Mouse (Mus musculus) liver, embryonic 15.5 days (tissue): ENCODE data around the gene Cs. TPM values are rescaled to one million over a fixed set of nuclear protein-coding genes. Genes with fewer than 3 reads are reported as not detected.

Experiments used
- ATAC-seq: fragments of 200-750 bp; cut with Nextera tagmentation; 2 replicates; pipeline ENCODE4 v1.8.0; 2017; ENCODE audit warnings: moderate number of reproducible peaks, mild to moderate bottlenecking, moderate library complexity; ENCODE audit not compliant: insufficient read depth
- H3K27ac ChIP-seq: fragments of 300-500 bp; sonication (generic); replicated peaks from 2 replicates; pipeline ENCODE4 v1.5.1; 2015; ENCODE audit warnings: mild to moderate bottlenecking, inconsistent platforms
- H3K27me3 ChIP-seq: fragments of 300-500 bp; sonication (generic); 2 replicates; pipeline ENCODE4 v1.6.1; 2015; ENCODE audit warnings: mild to moderate bottlenecking, inconsistent platforms
- H3K36me3 ChIP-seq: fragments of 300-500 bp; sonication (generic); replicated peaks from 2 replicates; pipeline ENCODE4 v1.6.1; 2015; ENCODE audit warnings: moderate library complexity, mild to moderate bottlenecking, inconsistent platforms
- H3K4me1 ChIP-seq: fragments of 300-500 bp; sonication (generic); replicated peaks from 2 replicates; pipeline ENCODE4 v1.6.1; 2015; ENCODE audit warnings: inconsistent platforms
- H3K4me2 ChIP-seq: fragments of 300-500 bp; sonication (generic); 2 replicates; pipeline ENCODE4 v1.6.1; 2015; ENCODE audit warnings: moderate library complexity, mild to moderate bottlenecking, inconsistent platforms
- H3K4me3 ChIP-seq: fragments of 300-500 bp; sonication (generic); replicated peaks from 2 replicates; pipeline ENCODE4 v1.5.1; 2015; ENCODE audit warnings: mild to moderate bottlenecking, inconsistent platforms
- H3K9ac ChIP-seq: fragments of 300-500 bp; sonication (generic); 2 replicates; pipeline ENCODE4 v1.6.1; 2015; ENCODE audit warnings: moderate library complexity, mild to moderate bottlenecking, inconsistent platforms
- H3K9me3 ChIP-seq: fragments of 300-500 bp; sonication (generic); replicated peaks from 2 replicates; pipeline ENCODE4 v1.6.1; 2016; ENCODE audit warnings: inconsistent platforms
- WGBS: fragments of 180-500 bp; shearing (Covaris S2); methylation state at CpG from one replicate; pipeline ENCODE4 v1.1.7; 2015; ENCODE audit warnings: mixed read lengths; ENCODE audit not compliant: insufficient replicate concordance; 5-methylcytosine and 5-hydroxymethylcytosine counted together
- polyA plus RNA-seq: library from polyadenylated mRNA; unstranded; fragments of >200 nt; fragmentation: Nextera tagmentation; extraction: Ambion mirVana; gene quantifications from 2 replicates; pipeline ENCODE4 v1.2.1, GENCODE M21; 2015

Cs gene
- polyA plus RNA-seq, 1 experiment from 2014 or later = 115 TPM

DNA sequence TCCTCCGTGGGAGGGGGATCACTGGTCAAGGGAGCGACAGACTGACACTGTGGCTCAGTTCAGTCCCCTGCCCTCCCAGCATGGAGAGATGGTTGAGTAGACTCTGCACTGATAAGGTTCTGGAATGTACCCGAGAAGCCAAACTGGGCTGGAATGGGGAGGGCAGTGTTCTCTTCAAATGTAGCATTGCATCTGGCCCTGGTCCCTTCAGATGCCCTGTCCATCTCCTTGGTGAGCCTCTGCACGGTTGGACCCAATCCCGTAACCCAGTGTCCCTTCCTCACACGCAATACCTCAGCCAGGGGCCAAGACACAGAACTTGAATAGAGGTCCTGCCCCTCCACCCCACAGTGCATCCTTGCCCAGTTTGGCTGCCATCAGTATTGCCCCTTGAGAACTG is 54.3 kb downstream of the Cs start:
- Histone ChIP-seq H3K4me1 (peaks cover 21% of the 10 kb centered on the region), H3K36me3 (peaks cover 75% of the 10 kb centered on the region), H3K27me3 (no peaks in the 10 kb centered on the region), H3K27ac (no peak overlapping the region), H3K4me2 (no peak overlapping the region), H3K9ac (no peak overlapping the region), H3K4me3 (no peak overlapping the region), H3K9me3 (no peaks in the 10 kb centered on the region)
- 72% methylated on average over 6 of the region's 6 CpGs for WGBS
- ATAC-seq = no peak

DNA sequence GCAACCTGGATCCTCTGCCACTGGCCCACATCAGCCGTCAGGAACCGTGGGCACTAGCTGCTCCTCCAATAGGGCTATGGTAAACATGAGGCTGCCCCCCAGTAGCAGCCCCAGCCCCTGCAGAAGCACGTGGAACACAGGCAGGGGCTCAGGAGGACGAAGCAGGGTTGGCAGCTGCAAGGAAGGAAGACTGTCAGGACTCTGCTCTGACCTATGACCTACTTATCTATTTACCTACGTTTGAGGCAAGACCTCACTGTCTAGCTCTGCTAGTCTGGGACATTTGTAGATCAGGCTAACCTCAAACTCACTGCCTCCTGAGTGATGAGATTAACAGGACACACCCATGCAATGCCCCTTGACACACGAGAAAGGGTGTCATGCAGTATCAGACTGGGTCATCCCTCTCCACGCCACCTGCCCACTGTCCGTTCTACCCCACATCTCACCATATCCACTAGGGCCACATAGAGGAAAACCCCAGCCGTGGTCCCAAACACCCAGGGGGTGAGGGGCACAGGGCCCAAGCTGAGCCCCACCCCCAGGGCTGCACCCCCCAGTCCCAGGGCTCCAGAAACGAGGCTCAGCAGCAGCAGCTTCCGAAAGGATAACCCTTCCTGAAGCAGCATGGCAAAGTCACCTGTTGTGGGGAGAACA is 58.6 kb downstream of the Cs start:
- WGBS = 45% methylated on average over 11 of the region's 11 CpGs
- H3K27me3 ChIP-seq = no peaks in the 10 kb centered on the region
- no peak overlapping the region for H3K4me2 ChIP-seq
- H3K4me3 ChIP-seq = no peak overlapping the region
- peaks cover 30% of the 10 kb centered on the region for H3K4me1 ChIP-seq
- no peak overlapping the region for H3K9ac ChIP-seq
- H3K27ac ChIP-seq = no peak overlapping the region; the same call in 1 of the 2 replicates
- H3K36me3 ChIP-seq = peaks cover 32% of the 10 kb centered on the region
- no peaks in the 10 kb centered on the region for H3K9me3 ChIP-seq
- peak; percentile 19; the same call in 1 of the 2 replicates for ATAC-seq

DNA sequence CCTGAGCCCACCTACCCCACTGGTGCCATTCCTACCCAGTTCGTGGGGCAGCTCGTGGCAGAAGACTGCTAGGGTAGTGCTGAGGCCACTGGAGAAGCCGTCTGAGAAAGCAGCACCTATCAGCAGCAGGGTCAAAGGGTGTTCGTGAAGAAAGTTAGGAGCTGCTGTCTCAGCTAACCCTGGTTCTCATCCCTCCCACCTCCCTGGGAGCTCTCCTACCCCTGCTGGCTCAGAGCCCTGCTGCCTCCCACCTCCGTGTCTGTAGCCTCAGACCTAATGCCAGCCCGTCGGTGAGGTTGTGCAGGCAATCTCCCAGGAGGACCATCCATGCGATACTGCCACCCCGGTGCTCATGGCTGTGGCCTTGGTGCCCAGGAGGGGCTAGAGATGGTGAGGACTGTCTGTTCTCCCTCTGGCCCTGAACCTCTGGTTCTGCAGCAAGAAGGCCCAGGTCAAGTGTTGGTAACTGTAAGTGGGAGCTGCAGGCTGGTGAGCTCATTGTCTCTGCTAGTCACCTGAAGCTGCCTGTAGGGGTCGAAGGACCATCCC is 59.3 kb downstream of the Cs start:
- peaks cover 29% of the 10 kb centered on the region for H3K36me3 ChIP-seq
- H3K27ac ChIP-seq = no peak overlapping the region
- no peak for ATAC-seq
- no peaks in the 10 kb centered on the region for H3K27me3 ChIP-seq
- no peak overlapping the region for H3K4me3 ChIP-seq
- H3K9ac ChIP-seq = no peak overlapping the region
- no peak overlapping the region for H3K4me2 ChIP-seq
- 71% methylated on average over 10 of the region's 10 CpGs for WGBS
- peaks cover 30% of the 10 kb centered on the region for H3K4me1 ChIP-seq
- no peaks in the 10 kb centered on the region for H3K9me3 ChIP-seq

DNA sequence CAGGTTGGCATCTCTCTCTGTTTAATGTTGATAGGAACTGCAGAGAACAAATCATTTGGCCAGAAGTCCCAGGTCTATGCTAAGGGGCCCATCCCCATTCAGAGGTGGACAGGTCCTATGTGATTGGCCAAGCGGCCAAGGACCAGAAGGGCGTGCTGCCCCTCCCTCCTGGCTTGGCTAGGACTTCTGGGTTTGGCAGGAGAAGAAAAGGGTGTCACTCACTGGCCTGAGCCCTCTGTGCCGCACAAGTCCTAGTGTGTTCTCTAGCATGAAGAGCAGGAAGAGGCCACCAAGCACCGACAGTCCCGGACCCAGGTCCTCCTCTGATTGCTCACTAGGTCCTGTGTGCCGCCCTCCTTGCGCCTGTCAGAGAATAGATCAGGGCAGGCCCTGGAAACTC is 59.9 kb downstream of the Cs start:
- H3K27ac ChIP-seq = no peak overlapping the region
- H3K4me2 ChIP-seq = no peak overlapping the region
- no peak overlapping the region for H3K4me3 ChIP-seq
- H3K4me1 ChIP-seq = peaks cover 30% of the 10 kb centered on the region
- peaks cover 22% of the 10 kb centered on the region for H3K36me3 ChIP-seq
- H3K9me3 ChIP-seq = no peaks in the 10 kb centered on the region
- H3K27me3 ChIP-seq = no peaks in the 10 kb centered on the region
- 60% methylated on average over 7 of the region's 7 CpGs for WGBS
- ATAC-seq = no peak
- no peak overlapping the region for H3K9ac ChIP-seq

DNA sequence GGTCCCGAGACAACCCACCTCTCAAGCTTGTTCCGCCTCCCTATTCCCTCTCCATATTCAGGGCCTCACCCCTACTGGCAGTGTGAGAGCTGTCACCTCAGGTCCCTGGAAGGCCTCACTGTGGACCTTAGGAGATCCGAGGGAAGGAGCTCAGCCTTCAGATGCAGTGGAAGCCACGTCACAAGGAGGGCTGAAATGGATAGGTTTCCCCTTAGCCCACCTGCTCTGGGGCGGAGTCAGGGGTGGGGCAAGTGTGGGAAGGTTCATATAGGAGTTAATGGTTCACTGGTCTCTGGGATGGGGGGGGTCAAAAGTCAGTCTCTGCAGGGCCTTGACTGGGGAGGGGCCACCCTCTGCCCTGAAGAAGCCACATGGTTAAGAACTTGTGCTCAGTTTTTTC is 62.8 kb downstream of the Cs start:
- peak overlapping the region; percentile 34 for H3K4me3 ChIP-seq
- 42% methylated on average over 5 of the region's 5 CpGs for WGBS

DNA sequence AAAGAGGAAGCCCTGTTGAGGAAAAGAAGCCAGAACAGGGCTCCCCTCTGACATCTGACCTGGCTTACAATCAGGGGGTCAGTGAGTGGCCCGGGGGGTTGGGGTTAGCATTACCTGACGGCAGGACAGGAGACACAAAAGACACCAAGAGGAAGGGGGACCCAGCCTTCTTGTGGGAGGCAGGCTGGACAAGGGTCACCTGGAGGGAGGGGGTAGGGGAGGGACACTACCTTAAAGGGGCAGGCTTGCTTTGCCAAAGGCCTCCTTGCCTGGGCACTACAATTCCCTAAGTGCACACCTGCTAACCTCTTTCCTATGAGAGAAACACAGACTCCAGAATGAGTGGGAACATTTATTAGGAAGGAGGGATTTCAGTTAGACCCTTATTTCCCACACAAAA is 63.5 kb downstream of the Cs start, which contains the start of gene Slc39a5:
TSS of gene Slc39a5 (minus strand) at position 174 of the 400 bp plus-strand sequence.
- peaks cover 7% of the 10 kb centered on the region; the same call in 1 of the 2 replicates for H3K36me3 ChIP-seq
- no peaks in the 10 kb centered on the region for H3K27me3 ChIP-seq
- WGBS = 50% methylated on average over 2 of the region's 2 CpGs
- peak within 1 kb of the TSS; percentile 47 for H3K4me2 ChIP-seq
- peak within 1 kb of the TSS; percentile 34 for H3K4me3 ChIP-seq
- H3K9ac ChIP-seq = no peak within 1 kb of the TSS
- H3K27ac ChIP-seq = no peak within 1 kb of the TSS
- peaks cover 17% of the 10 kb centered on the region for H3K4me1 ChIP-seq
- ATAC-seq = peak; percentile 37; the same call in 1 of the 2 replicates
- no peaks in the 10 kb centered on the region for H3K9me3 ChIP-seq

More for the DNA sequence above, 62.8 kb downstream of the Cs start:
- 0 out of 2 replicates have a peak, but pooled peaks cover 3% of the 10 kb centered on the region for H3K36me3 ChIP-seq
- peaks cover 25% of the 10 kb centered on the region for H3K4me1 ChIP-seq
- H3K27ac ChIP-seq = no peak overlapping the region
- peak overlapping the region; percentile 47 for H3K4me2 ChIP-seq
- H3K9ac ChIP-seq = no peak overlapping the region
- no peaks in the 10 kb centered on the region for H3K27me3 ChIP-seq
- peak; percentile 62 for ATAC-seq
- H3K9me3 ChIP-seq = no peaks in the 10 kb centered on the region

DNA sequence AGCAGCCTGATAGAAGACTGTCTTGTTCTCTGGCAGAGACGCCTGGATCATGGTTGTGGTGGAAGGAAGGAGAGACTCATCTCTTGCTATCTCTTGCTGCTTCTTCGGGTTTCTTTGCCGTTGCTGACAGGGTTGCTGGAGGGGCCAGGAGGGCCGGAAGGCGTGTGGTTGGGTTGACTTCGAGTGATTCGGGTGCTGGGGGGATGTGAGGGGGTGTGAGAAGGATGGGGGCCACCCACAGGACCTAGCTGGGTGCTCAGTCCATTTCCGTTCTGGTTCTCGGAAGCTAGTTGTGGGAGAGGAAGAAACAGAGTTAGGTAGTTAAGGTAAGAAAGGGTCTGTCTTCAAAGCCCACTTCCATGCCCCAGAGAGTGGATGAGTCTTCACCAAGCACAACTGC is 64.1 kb downstream of the Cs start:
- Histone ChIP-seq H3K36me3 (peaks cover 11% of the 10 kb centered on the region; the same call in 1 of the 2 replicates), H3K4me1 (peaks cover 12% of the 10 kb centered on the region), H3K4me2 (no peak overlapping the region), H3K9ac (no peak overlapping the region), H3K4me3 (no peak overlapping the region), H3K9me3 (no peaks in the 10 kb centered on the region), H3K27ac (no peak overlapping the region), H3K27me3 (no peaks in the 10 kb centered on the region)
- 58% methylated on average over 9 of the region's 9 CpGs for WGBS
- ATAC-seq = no peak

DNA sequence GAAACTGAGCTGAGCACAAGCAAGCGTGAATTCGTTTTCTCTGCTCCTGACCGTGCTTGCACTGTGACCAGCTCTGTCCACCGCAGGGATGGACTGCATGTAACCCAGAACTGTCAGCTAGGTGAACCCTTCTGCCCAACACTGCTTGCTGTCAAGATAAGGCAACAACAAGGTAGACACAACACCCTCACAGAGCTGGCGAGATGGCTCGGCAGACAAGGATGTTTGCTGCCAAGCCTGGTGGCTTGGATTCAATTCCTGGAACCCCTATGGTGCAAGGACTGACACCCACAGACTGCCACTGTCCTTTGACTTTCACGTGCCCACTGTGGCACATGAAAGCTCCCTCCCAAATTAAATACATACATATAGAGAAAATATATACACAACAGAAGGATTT is 66.4 kb downstream of the Cs start:
- Histone ChIP-seq H3K9ac (no peak overlapping the region), H3K4me2 (no peak overlapping the region), H3K27ac (no peak overlapping the region), H3K4me3 (no peak overlapping the region), H3K36me3 (peaks cover 24% of the 10 kb centered on the region), H3K9me3 (no peaks in the 10 kb centered on the region), H3K27me3 (no peaks in the 10 kb centered on the region), H3K4me1 (peaks cover 16% of the 10 kb centered on the region)
- no peak for ATAC-seq
- 70% methylated on average over 7 of the region's 7 CpGs for WGBS

DNA sequence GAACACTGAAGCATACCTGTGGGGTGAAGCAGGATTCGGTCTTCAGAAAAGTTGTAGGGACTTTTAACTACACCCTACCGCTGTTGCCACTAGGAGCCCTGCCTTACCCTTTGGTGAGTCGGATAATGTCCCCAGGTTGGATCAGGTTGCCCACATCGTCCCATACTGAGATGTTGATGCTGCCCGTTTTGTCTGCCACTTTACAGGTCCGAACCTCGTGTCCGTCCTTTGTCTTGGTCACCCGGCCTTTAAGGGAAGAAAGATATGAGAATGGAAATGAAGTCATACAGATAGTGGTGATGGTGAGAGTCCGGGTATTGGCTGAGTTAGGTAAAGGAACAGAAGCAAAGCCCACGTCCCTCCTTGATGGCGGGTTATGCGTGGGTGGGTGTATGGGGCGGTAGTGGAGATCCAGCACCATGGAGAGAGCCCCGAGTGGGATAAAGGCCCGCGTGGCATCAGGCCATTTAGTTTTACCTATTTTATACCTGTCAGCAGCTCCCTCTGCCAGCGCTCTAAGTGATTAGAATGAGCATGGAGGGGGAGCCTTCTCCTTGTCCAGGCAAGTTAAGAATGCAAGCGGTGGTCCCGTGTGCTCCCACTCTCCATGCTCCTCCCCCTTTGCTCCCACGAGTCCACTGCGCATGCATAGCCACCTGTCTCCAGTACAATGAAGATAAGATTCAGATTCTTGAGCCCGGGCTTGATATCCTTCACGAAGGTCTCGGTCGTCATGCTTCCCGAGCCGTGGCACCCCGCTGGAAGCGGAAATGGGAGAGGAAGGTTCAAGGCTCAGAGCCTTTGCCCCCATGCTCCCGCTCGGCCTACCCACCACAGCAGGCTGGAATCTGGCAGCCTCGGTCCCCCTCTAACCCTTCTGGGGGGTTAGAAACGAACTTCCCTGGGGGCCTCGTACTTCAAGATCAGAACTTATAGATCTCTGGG is 71.3 kb downstream of the Cs start:
- peak overlapping the region; percentile 98 for H3K4me2 ChIP-seq
- H3K4me3 ChIP-seq = peak overlapping the region; percentile 84
- peaks cover 48% of the 10 kb centered on the region for H3K4me1 ChIP-seq
- H3K9me3 ChIP-seq = no peaks in the 10 kb centered on the region
- ATAC-seq = peak; percentile 0; the same call in 1 of the 2 replicates
- WGBS = 14% methylated on average over 35 of the region's 35 CpGs
- H3K36me3 ChIP-seq = peaks cover 20% of the 10 kb centered on the region
- no peaks in the 10 kb centered on the region for H3K27me3 ChIP-seq
- H3K27ac ChIP-seq = peak overlapping the region; percentile 78
- peak overlapping the region; percentile 79 for H3K9ac ChIP-seq

DNA sequence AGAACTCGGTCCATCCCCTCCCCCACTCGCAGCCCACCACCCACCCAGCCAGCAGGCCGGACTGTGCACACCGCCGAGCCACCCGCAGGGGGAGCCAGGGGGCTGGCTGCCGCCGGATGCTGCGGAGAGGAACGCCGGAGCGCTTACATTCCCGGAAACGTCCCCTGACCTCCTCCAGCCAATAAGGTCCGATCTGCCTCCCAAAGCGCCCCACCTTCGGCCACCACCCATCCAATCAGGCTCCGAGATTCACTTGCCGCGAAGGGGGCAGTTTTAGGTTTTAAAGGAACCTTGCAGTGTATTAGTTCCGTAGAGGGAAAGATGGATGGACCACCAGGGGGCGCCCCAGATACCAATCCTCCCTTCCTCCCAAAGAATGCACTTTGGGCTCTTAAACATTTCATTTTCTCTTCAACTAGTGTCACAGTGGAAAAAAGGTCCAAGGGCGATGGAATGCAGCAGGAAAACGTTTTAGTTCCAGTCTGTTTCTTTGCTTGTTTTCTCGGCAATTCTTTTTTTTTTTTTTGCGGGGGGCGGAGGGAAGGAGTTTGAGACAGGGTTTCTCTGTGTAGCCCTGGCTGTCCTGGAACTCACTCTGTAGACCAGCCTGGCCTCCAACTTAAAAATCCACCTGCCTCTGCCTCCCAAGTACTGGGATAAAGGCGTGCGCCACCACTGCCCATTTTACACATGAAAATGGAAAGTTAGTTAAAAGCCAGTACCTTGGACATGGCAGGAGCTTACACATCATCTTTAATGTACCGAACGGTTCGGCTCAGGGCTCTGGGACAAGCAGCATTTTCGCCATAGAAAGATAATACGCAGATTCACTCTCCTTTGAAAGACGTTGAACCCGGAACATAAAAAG is 72.4 kb downstream of the Cs start:
- peak overlapping the region; percentile 84 for H3K4me3 ChIP-seq
- H3K36me3 ChIP-seq = peaks cover 20% of the 10 kb centered on the region
- WGBS = 4% methylated on average over 36 of the region's 36 CpGs
- no peaks in the 10 kb centered on the region for H3K9me3 ChIP-seq
- peak overlapping the region; percentile 98 for H3K4me2 ChIP-seq
- peak; percentile 87 for ATAC-seq
- H3K27me3 ChIP-seq = no peaks in the 10 kb centered on the region
- H3K9ac ChIP-seq = peak overlapping the region; percentile 79
- peak overlapping the region; percentile 82 for H3K27ac ChIP-seq
- H3K4me1 ChIP-seq = peaks cover 53% of the 10 kb centered on the region
